In the genomic region with DNA sequence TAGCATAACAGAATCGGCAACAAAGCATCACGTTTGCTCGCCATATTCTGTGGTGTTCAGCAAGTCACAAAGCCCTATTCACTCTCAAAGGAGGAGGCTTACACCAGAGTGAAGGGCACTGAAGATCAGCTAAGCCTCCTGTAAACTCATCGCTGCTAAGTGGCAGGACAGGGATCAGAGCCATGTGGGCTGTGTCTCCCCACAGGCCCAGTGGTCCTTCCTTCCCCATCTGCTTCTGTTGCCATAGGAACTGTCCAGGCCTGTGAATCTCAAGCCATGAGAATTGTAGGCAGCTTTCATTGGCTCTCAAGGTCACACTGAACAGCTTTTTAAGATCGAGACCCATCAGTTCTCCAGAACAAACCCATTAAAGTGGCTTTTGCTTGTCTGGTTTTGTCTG, we compare ENCODE assay signal across 31 mouse cellular contexts. TPM values are rescaled to one million over a fixed set of nuclear protein-coding genes. Genes with fewer than 3 reads are reported as not detected.
DNase-seq lines count a peak whose midpoint lies in the region; ATAC-seq and TF ChIP-seq lines count a peak whose summit lies in the region.
"Had no signal": no experiment of that assay in that cellular context is flagged by ENCODE, and none has a peak within 500 bp of the region (broad histone marks: within the 10 kb centered on the region; RNA-seq: fewer than 3 reads in every experiment).

No protein-coding gene starts in this region.

- no peak for DNase-seq in hindbrain, embryonic 10.5 days (ENCODE audit: low spot score)
- DNase-seq in midbrain, embryonic 11.5 days (ENCODE audit: low spot score, missing footprints), result no peak
- DNase-seq in midbrain, embryonic 14.5 days, result no peak
- peak; percentile 55 for DNase-seq in brain, embryonic 14.5 days (ENCODE audit: low read depth)
- DNase-seq in hindbrain, postnatal 0 days (ENCODE audit: low spot score), result peak; percentile 46
- DNase-seq in limb, embryonic 10.5 days (ENCODE audit: low spot score), result no peak
- DNase-seq: adrenal gland, adult 2 months; adrenal gland, postnatal 36 days; B cell, adult 2 months; cerebellum, adult 9-11 months; gastrocnemius, postnatal 10 days; heart, postnatal 36 days; kidney, adult 11 months; kidney, postnatal 14 days; liver, embryonic 13.5 days; lung, adult 18-20 months; right cerebral cortex, postnatal 4 days; thymus, adult 2 months; thymus, postnatal 36 days had no signal

- 78% methylated on average over 5 of the region's 5 CpGs for WGBS in hindbrain, embryonic 13.5 days
- 91% methylated on average over 5 of the region's 5 CpGs for WGBS in hindbrain, embryonic 10.5 days
- 79% methylated on average over 5 of the region's 5 CpGs for WGBS in midbrain, embryonic 11.5 days
- 67% methylated on average over 5 of the region's 5 CpGs for WGBS in midbrain, embryonic 14.5 days
- 58% methylated on average over 5 of the region's 5 CpGs for WGBS in hindbrain, postnatal 0 days
- 94% methylated on average over 5 of the region's 5 CpGs for WGBS in limb, embryonic 10.5 days

- H3K9ac ChIP-seq in hindbrain, embryonic 13.5 days, result no peak overlapping the region
- no peak overlapping the region for H3K9ac ChIP-seq in midbrain, embryonic 11.5 days (ENCODE audit: low read length)
- H3K9ac ChIP-seq in midbrain, embryonic 14.5 days (replicated peaks; ENCODE audit: low read length), result no peak overlapping the region
- H3K9ac ChIP-seq in hindbrain, postnatal 0 days (replicated peaks; ENCODE audit: low read length), result no peak overlapping the region
- H3K9ac ChIP-seq: forebrain, embryonic 12.5 days; limb, embryonic 15.5 days; liver, embryonic 13.5 days; neural tube, embryonic 15.5 days had no signal

- no peaks in the 10 kb centered on the region for H3K36me3 ChIP-seq in hindbrain, embryonic 13.5 days
- H3K36me3 ChIP-seq in hindbrain, embryonic 10.5 days, result no peaks in the 10 kb centered on the region
- no peaks in the 10 kb centered on the region for H3K36me3 ChIP-seq in midbrain, embryonic 11.5 days (ENCODE audit: control insufficient read depth, insufficient read depth, low read length)
- no peaks in the 10 kb centered on the region for H3K36me3 ChIP-seq in midbrain, embryonic 14.5 days (ENCODE audit: control insufficient read depth, insufficient read depth, low read length)
- H3K36me3 ChIP-seq in hindbrain, postnatal 0 days (ENCODE audit: insufficient read depth, low read length), result no peaks in the 10 kb centered on the region
- no peaks in the 10 kb centered on the region for H3K36me3 ChIP-seq in limb, embryonic 10.5 days
- H3K36me3 ChIP-seq: forebrain, embryonic 12.5 days; heart, embryonic 10.5 days; limb, embryonic 15.5 days; liver, embryonic 13.5 days; neural tube, embryonic 15.5 days had no signal

- 0 out of 2 replicates have a peak overlapping the region, but pooled peaks have one; percentile 0 for H3K27ac ChIP-seq in hindbrain, embryonic 13.5 days
- H3K27ac ChIP-seq in hindbrain, embryonic 10.5 days, result no peak overlapping the region
- H3K27ac ChIP-seq in midbrain, embryonic 11.5 days (ENCODE audit: low read depth, low read length), result no peak overlapping the region
- no peak overlapping the region for H3K27ac ChIP-seq in midbrain, embryonic 14.5 days (replicated peaks; ENCODE audit: low read depth, low read length)
- peak overlapping the region; percentile 15; the same call in 1 of the 2 replicates for H3K27ac ChIP-seq in hindbrain, postnatal 0 days
- H3K27ac ChIP-seq in limb, embryonic 10.5 days, result no peak overlapping the region
- H3K27ac ChIP-seq: forebrain, embryonic 12.5 days; heart, embryonic 10.5 days; left cerebral cortex, adult 2 months; limb, embryonic 15.5 days; liver, embryonic 13.5 days; macrophage; neural tube, embryonic 15.5 days; stomach, postnatal 0 days had no signal

- no peak for TF ChIP-seq CTCF in brain, embryonic 14.5 days (IDR thresholded peaks at IDR 0.05; ENCODE audit: borderline replicate concordance, extremely low read depth, insufficient read depth, insufficient read length)
- no peak for TF ChIP-seq CTCF in hindbrain, postnatal 0 days (IDR thresholded peaks at IDR 0.05; ENCODE audit: low read depth)

- peaks cover 56% of the 10 kb centered on the region for H3K4me1 ChIP-seq in hindbrain, embryonic 13.5 days (replicated peaks)
- peaks cover 20% of the 10 kb centered on the region for H3K4me1 ChIP-seq in hindbrain, embryonic 10.5 days (replicated peaks)
- H3K4me1 ChIP-seq in midbrain, embryonic 11.5 days (ENCODE audit: control insufficient read depth, insufficient read depth, low read length), result peaks cover 8% of the 10 kb centered on the region
- peaks cover 16% of the 10 kb centered on the region; the same call in 1 of the 2 replicates for H3K4me1 ChIP-seq in midbrain, embryonic 14.5 days (ENCODE audit: control insufficient read depth, insufficient read depth, low read length)
- peaks cover 16% of the 10 kb centered on the region; the same call in 1 of the 2 replicates for H3K4me1 ChIP-seq in hindbrain, postnatal 0 days (ENCODE audit: insufficient read depth, low read length)
- peaks cover 15% of the 10 kb centered on the region for H3K4me1 ChIP-seq in limb, embryonic 10.5 days
- H3K4me1 ChIP-seq: liver, embryonic 13.5 days had no signal

- H3K4me3 ChIP-seq in hindbrain, embryonic 13.5 days, result no peak overlapping the region
- H3K4me3 ChIP-seq in hindbrain, embryonic 10.5 days, result no peak overlapping the region
- no peak overlapping the region for H3K4me3 ChIP-seq in midbrain, embryonic 11.5 days (ENCODE audit: low read depth, low read length)
- H3K4me3 ChIP-seq in midbrain, embryonic 14.5 days (replicated peaks; ENCODE audit: low read depth, low read length), result no peak overlapping the region
- H3K4me3 ChIP-seq in hindbrain, postnatal 0 days (ENCODE audit: low read length), result no peak overlapping the region
- H3K4me3 ChIP-seq in limb, embryonic 10.5 days, result no peak overlapping the region
- H3K4me3 ChIP-seq: erythroblast, embryonic 14.5 days; forebrain, embryonic 12.5 days; heart, embryonic 10.5 days; left cerebral cortex, adult 2 months; limb, embryonic 15.5 days; liver, embryonic 13.5 days; neural tube, embryonic 15.5 days had no signal

- no peak for ATAC-seq in hindbrain, embryonic 13.5 days (ENCODE audit: low FRiP score)
- peak; percentile 30; the same call in 1 of the 2 replicates for ATAC-seq in midbrain, embryonic 11.5 days (ENCODE audit: low FRiP score)
- no peak for ATAC-seq in midbrain, embryonic 14.5 days (ENCODE audit: low FRiP score, low TSS enrichment)
- peak; percentile 66; the same call in 1 of the 2 replicates for ATAC-seq in hindbrain, postnatal 0 days
- ATAC-seq: activated CD4-positive, CD25-positive, alpha-beta regulatory T cell, adult 4 months; inflammation-experienced regulatory T-cells, adult 6 months; lung, postnatal 0 days had no signal

- no peak overlapping the region for H3K4me2 ChIP-seq in hindbrain, embryonic 13.5 days
- no peak overlapping the region for H3K4me2 ChIP-seq in midbrain, embryonic 11.5 days
- no peak overlapping the region for H3K4me2 ChIP-seq in midbrain, embryonic 14.5 days (ENCODE audit: low read length)
- no peak overlapping the region for H3K4me2 ChIP-seq in hindbrain, postnatal 0 days (ENCODE audit: low read depth, low read length)
- H3K4me2 ChIP-seq: forebrain, embryonic 12.5 days; limb, embryonic 15.5 days; liver, embryonic 13.5 days; neural tube, embryonic 15.5 days had no signal

- TF ChIP-seq POLR2A in brain, embryonic 14.5 days (IDR thresholded peaks at IDR 0.05; ENCODE audit: borderline replicate concordance, extremely low read depth, insufficient read depth, insufficient read length, poor library complexity, severe bottlenecking), result no peak

- H3K27me3 ChIP-seq in hindbrain, embryonic 13.5 days, result no peaks in the 10 kb centered on the region
- H3K27me3 ChIP-seq in hindbrain, embryonic 10.5 days (ENCODE audit: insufficient read depth, poor library complexity, severe bottlenecking), result no peaks in the 10 kb centered on the region; the same call in 1 of the 2 replicates
- H3K27me3 ChIP-seq in midbrain, embryonic 11.5 days (ENCODE audit: control insufficient read depth, insufficient read depth, low read length), result no peaks in the 10 kb centered on the region
- H3K27me3 ChIP-seq in midbrain, embryonic 14.5 days (ENCODE audit: control insufficient read depth, insufficient read depth, low read length), result no peaks in the 10 kb centered on the region
- no peaks in the 10 kb centered on the region for H3K27me3 ChIP-seq in hindbrain, postnatal 0 days (ENCODE audit: insufficient read depth, low read length)
- 0 out of 2 replicates have a peak, but pooled peaks cover 4% of the 10 kb centered on the region for H3K27me3 ChIP-seq in limb, embryonic 10.5 days (ENCODE audit: low read depth, poor library complexity, severe bottlenecking)
- H3K27me3 ChIP-seq: forebrain, embryonic 12.5 days; neural tube, embryonic 15.5 days had no signal

- H3K9me3 ChIP-seq in hindbrain, embryonic 13.5 days, result no peaks in the 10 kb centered on the region
- no peaks in the 10 kb centered on the region for H3K9me3 ChIP-seq in hindbrain, embryonic 10.5 days
- no peaks in the 10 kb centered on the region for H3K9me3 ChIP-seq in midbrain, embryonic 11.5 days (ENCODE audit: control insufficient read depth, low read length)
- no peaks in the 10 kb centered on the region for H3K9me3 ChIP-seq in midbrain, embryonic 14.5 days (ENCODE audit: control insufficient read depth, low read length)
- H3K9me3 ChIP-seq in hindbrain, postnatal 0 days (ENCODE audit: low read length), result no peaks in the 10 kb centered on the region
- no peaks in the 10 kb centered on the region for H3K9me3 ChIP-seq in limb, embryonic 10.5 days (replicated peaks)
- H3K9me3 ChIP-seq: forebrain, embryonic 12.5 days; heart, embryonic 10.5 days; limb, embryonic 15.5 days; liver, embryonic 13.5 days; neural tube, embryonic 15.5 days had no signal

RNA-seq across cellular contexts. Expression of gene Atp2c1, which starts 30.3 kb away (rescaled TPM):
- polyA plus RNA-seq in hindbrain, embryonic 13.5 days (2015; fragmentation: Nextera tagmentation; extraction: Ambion mirVana), result 87.3 and 96.3 TPM in 2 replicates
- polyA plus RNA-seq in hindbrain, embryonic 10.5 days (2016; fragmentation: Nextera tagmentation; extraction: Ambion mirVana), result 47.9 and 65.4 TPM in 2 replicates
- 71.0 and 76.7 TPM in 2 replicates for polyA plus RNA-seq in midbrain, embryonic 11.5 days (2014; fragmentation: Nextera tagmentation; extraction: Ambion mirVana)
- polyA plus RNA-seq in midbrain, embryonic 14.5 days (2014; fragmentation: Nextera tagmentation; extraction: Ambion mirVana), result 86.0 and 110 TPM in 2 replicates
- polyA plus RNA-seq in brain, embryonic 14.5 days (2012; rRNA removed), result 94.8 and 102 TPM in 2 replicates
- total RNA-seq in hindbrain, postnatal 0 days (2014; rRNA removed), result 120 and 157 TPM in 2 replicates
- 66.0 and 68.5 TPM in 2 replicates for polyA plus RNA-seq in hindbrain, postnatal 0 days (2015; fragmentation: Nextera tagmentation; extraction: Ambion mirVana)
- 48.8 and 53.6 TPM in 2 replicates for polyA plus RNA-seq in limb, embryonic 10.5 days (2016; fragmentation: Nextera tagmentation; extraction: Ambion mirVana)

Comparison
In these comparisons a context has a peak if more than half of its experiments do, and no peak if none do; other contexts are left out.
1. ATAC-seq: peak in midbrain, embryonic 11.5 days (single experiment) and hindbrain, postnatal 0 days (single experiment); none in hindbrain, embryonic 13.5 days (single experiment) and midbrain, embryonic 14.5 days (single experiment).
2. H3K27ac ChIP-seq: peak in hindbrain, embryonic 13.5 days (single experiment) and hindbrain, postnatal 0 days (single experiment); none in hindbrain, embryonic 10.5 days (single experiment), midbrain, embryonic 11.5 days (single experiment), midbrain, embryonic 14.5 days (single experiment) and limb, embryonic 10.5 days (single experiment).
3. DNase-seq: peak in brain, embryonic 14.5 days (single experiment) and hindbrain, postnatal 0 days (single experiment); none in hindbrain, embryonic 10.5 days (single experiment), midbrain, embryonic 11.5 days (single experiment), midbrain, embryonic 14.5 days (single experiment) and limb, embryonic 10.5 days (single experiment).